ENCODE assay signal across 12 mouse cellular contexts in genomic region chr16:45283093-45283492, GRCm38 (mm10). TPM values are rescaled to one million over a fixed set of nuclear protein-coding genes. Genes with fewer than 3 reads are reported as not detected.
DNase-seq lines count a peak whose midpoint lies in the region; ATAC-seq and TF ChIP-seq lines count a peak whose summit lies in the region.
"Had no signal": no experiment of that assay in that cellular context is flagged by ENCODE, and none has a peak within 500 bp of the region (broad histone marks: within the 10 kb centered on the region; RNA-seq: fewer than 3 reads in every experiment).

No protein-coding gene starts in this region.

- H3K9ac ChIP-seq in kidney, postnatal 0 days (ENCODE audit: low read depth, low read length), result no peak overlapping the region
- H3K9ac ChIP-seq: limb, embryonic 13.5 days had no signal

- no peak overlapping the region for H3K4me2 ChIP-seq in kidney, postnatal 0 days (ENCODE audit: low read length)
- H3K4me2 ChIP-seq: limb, embryonic 13.5 days had no signal

- H3K36me3 ChIP-seq in kidney, postnatal 0 days (ENCODE audit: insufficient read depth, low read length), result no peaks in the 10 kb centered on the region
- no peaks in the 10 kb centered on the region for H3K36me3 ChIP-seq in hindbrain, embryonic 10.5 days
- H3K36me3 ChIP-seq: limb, embryonic 13.5 days; midbrain, embryonic 10.5 days had no signal

- H3K27me3 ChIP-seq in kidney, postnatal 0 days (ENCODE audit: insufficient read depth, low read length), result no peaks in the 10 kb centered on the region
- no peaks in the 10 kb centered on the region for H3K27me3 ChIP-seq in hindbrain, embryonic 10.5 days (ENCODE audit: insufficient read depth, poor library complexity, severe bottlenecking)
- H3K27me3 ChIP-seq: limb, embryonic 13.5 days had no signal

- 70% methylated on average over 1 of the region's 1 CpGs for WGBS in kidney, postnatal 0 days
- 77% methylated on average over 1 of the region's 1 CpGs for WGBS in hindbrain, embryonic 10.5 days

- H3K4me3 ChIP-seq in kidney, postnatal 0 days (replicated peaks; ENCODE audit: low read depth, low read length), result no peak overlapping the region
- H3K4me3 ChIP-seq in hindbrain, embryonic 10.5 days, result no peak overlapping the region
- H3K4me3 ChIP-seq: limb, embryonic 13.5 days; midbrain, embryonic 10.5 days had no signal

- DNase-seq in kidney, postnatal 0 days (ENCODE audit: low spot score), result no peak
- no peak for DNase-seq in kidney, postnatal 14 days
- DNase-seq in ES-CJ7 (ENCODE audit: low read depth, low spot score), result peak; percentile 42
- DNase-seq in embryo, embryonic 10.5 days (ENCODE audit: low spot score), result peak; percentile 14
- no peak for DNase-seq in left cerebral cortex, adult 8-10 months (ENCODE audit: low spot score in 2 of 2)
- no peak for DNase-seq in adrenal gland, postnatal 14 days
- no peak for DNase-seq in hindbrain, embryonic 10.5 days (ENCODE audit: low spot score)
- DNase-seq: cerebellum, adult 9-10 months had no signal

- H3K9me3 ChIP-seq in kidney, postnatal 0 days (replicated peaks; ENCODE audit: low read length), result no peaks in the 10 kb centered on the region
- no peaks in the 10 kb centered on the region for H3K9me3 ChIP-seq in hindbrain, embryonic 10.5 days
- H3K9me3 ChIP-seq: limb, embryonic 13.5 days; midbrain, embryonic 10.5 days had no signal

- ATAC-seq in kidney, postnatal 0 days (replicated peaks; ENCODE audit: low FRiP score, low read depth), result no peak
- peak; percentile 78 for ATAC-seq in neutrophil, adult 5-6 weeks (ENCODE audit: extremely low read depth, insufficient number of reproducible peaks, low FRiP score, poor library complexity, severe bottlenecking)
- ATAC-seq: forebrain, embryonic 14.5 days had no signal

- TF ChIP-seq CTCF in kidney, postnatal 0 days (IDR thresholded peaks at IDR 0.05; ENCODE audit: low read depth), result peak; percentile 52

- H3K27ac ChIP-seq in kidney, postnatal 0 days, result no peak overlapping the region
- no peak overlapping the region for H3K27ac ChIP-seq in hindbrain, embryonic 10.5 days
- H3K27ac ChIP-seq: limb, embryonic 13.5 days; midbrain, embryonic 10.5 days had no signal

- no peaks in the 10 kb centered on the region for H3K4me1 ChIP-seq in kidney, postnatal 0 days (replicated peaks; ENCODE audit: insufficient read depth, low read length)
- H3K4me1 ChIP-seq in hindbrain, embryonic 10.5 days (replicated peaks), result no peaks in the 10 kb centered on the region
- H3K4me1 ChIP-seq: limb, embryonic 13.5 days; midbrain, embryonic 10.5 days had no signal

RNA-seq across cellular contexts. Expression of gene Btla, which starts 59.0 kb away (rescaled TPM):
- polyA plus RNA-seq in kidney, postnatal 0 days (2015; fragmentation: Nextera tagmentation; extraction: Ambion mirVana), result 0.14 TPM in 1 of 2 replicates, not detected in the other
- 382 and 406 TPM in 2 replicates for total RNA-seq in neutrophil, adult 5-6 weeks (2017)
- total RNA-seq in left cerebral cortex, adult 8-10 months (2022), result under 1 TPM; 0.48 to 0.88 (median 0.56) TPM
- total RNA-seq in adrenal gland, postnatal 14 days (2021), result 1.0 and 13.8 TPM in 2 replicates
- 0.24 and 0.30 TPM in 2 replicates for polyA plus RNA-seq in hindbrain, embryonic 10.5 days (2016; fragmentation: Nextera tagmentation; extraction: Ambion mirVana)

Comparison
In these comparisons a context has a peak if more than half of its experiments do, and no peak if none do; other contexts are left out.
1. DNase-seq: peak in ES-CJ7 (single experiment) and embryo, embryonic 10.5 days (single experiment); none in kidney, postnatal 0 days (single experiment), kidney, postnatal 14 days (single experiment), left cerebral cortex, adult 8-10 months (0 of 2), adrenal gland, postnatal 14 days (single experiment) and hindbrain, embryonic 10.5 days (single experiment).
2. RNA of gene Btla, which starts 59.0 kb away (total RNA-seq): 382 to 406 TPM in neutrophil, adult 5-6 weeks; 1.0 to 13.8 TPM in adrenal gland, postnatal 14 days and 0.48 to 0.88 TPM in left cerebral cortex, adult 8-10 months; every median in the first group is over 10 times any median in the second.